Mouse (Mus musculus) B cell, adult 2 months (primary cell): Measurements from ENCODE around the gene Chek2.
"Not testable (repeated sequence)": the region's sequence is repeated elsewhere in the genome, so short reads cannot be mapped to it uniquely, and the experiment has no call there.

Experiments
- DNase-seq, 2 experiments: peaks; one replicate each; pipeline ENCODE4 v3.0.0; 2022

Gene Chek2

GRCm38 (mm10) chr5:110839678-110840365, at the start of gene Chek2, which contains the start of gene Hscb:
Chek2 (plus strand) TSS chr5:110839979.
Hscb (minus strand) TSS chr5:110839777.
- DNase-seq: peak; percentile 92

GRCm38 (mm10) chr5:110794363-110794762, 45.4 kb upstream of the Chek2 start:
- DNase-seq: no peak

- DNase-seq: no peak
Measured at GRCm38 (mm10) chr5:110797696-110798095, 42.1 kb upstream of the Chek2 start.

- DNase-seq: no peak
Measured at GRCm38 (mm10) chr5:110801036-110801624, 38.6 kb upstream of the Chek2 start.

- no peak for DNase-seq
Measured at GRCm38 (mm10) chr5:110802186-110802585, 37.6 kb upstream of the Chek2 start.

- no peak for DNase-seq
Measured at GRCm38 (mm10) chr5:110802809-110803208, 37.0 kb upstream of the Chek2 start.

GRCm38 (mm10) chr5:110804012-110804743, 35.6 kb upstream of the Chek2 start:
- no peak for DNase-seq

GRCm38 (mm10) chr5:110806154-110806553, 33.6 kb upstream of the Chek2 start:
- DNase-seq: no peak

- DNase-seq: no peak
Measured at GRCm38 (mm10) chr5:110806676-110807075, 33.1 kb upstream of the Chek2 start.

- DNase-seq: no peak
Measured at GRCm38 (mm10) chr5:110807453-110807852, 32.3 kb upstream of the Chek2 start.

GRCm38 (mm10) chr5:110808061-110808631, 31.6 kb upstream of the Chek2 start:
- peak; percentile 82 to 84 for DNase-seq

- peak; percentile 21 to 30 for DNase-seq
Measured at GRCm38 (mm10) chr5:110808821-110809666, 30.7 kb upstream of the Chek2 start.

- DNase-seq: peak; percentile 100
Measured at GRCm38 (mm10) chr5:110809667-110810325, 30.0 kb upstream of the Chek2 start, which contains the start of gene Ulk1. Ulk1 (minus strand) TSS chr5:110810097.

GRCm38 (mm10) chr5:110824421-110824820, 15.4 kb upstream of the Chek2 start:
- no peak for DNase-seq

GRCm38 (mm10) chr5:110826781-110827495, 12.8 kb upstream of the Chek2 start:
- DNase-seq: no peak

- no peak for DNase-seq
Measured at GRCm38 (mm10) chr5:110827576-110827975, 12.2 kb upstream of the Chek2 start.

- no peak for DNase-seq
Measured at GRCm38 (mm10) chr5:110831036-110831720, 8.6 kb upstream of the Chek2 start.

- peak in 1 of 2 experiments; percentile 11 for DNase-seq
Measured at GRCm38 (mm10) chr5:110835959-110836358, 3.8 kb upstream of the Chek2 start.

- DNase-seq: not testable (repeated sequence)
Measured at GRCm38 (mm10) chr5:110838016-110838415, 1.8 kb upstream of the Chek2 start.

GRCm38 (mm10) chr5:110839038-110839677, 621 bp upstream of the Chek2 start:
- no peak for DNase-seq
